Mouse (Mus musculus): ENCODE measurements at regions not wholly inside any gene's neighbourhood (a gene's known extent, or its start where the extent isn't known, plus 50 kb on each side); places are given as distances from the start of the nearest gene placed in this dataset.

- no peak for ATAC-seq (ENCODE audit: insufficient number of reproducible peaks, insufficient read depth, low FRiP score, low read depth)
- no peak overlapping the region for H3K4me2 ChIP-seq (ENCODE audit: low read length)
- H3K9ac ChIP-seq (ENCODE audit: low read length), result no peak overlapping the region
- no peaks in the 10 kb centered on the region for H3K36me3 ChIP-seq (ENCODE audit: control insufficient read depth, insufficient read depth, low read length)
- H3K9me3 ChIP-seq (ENCODE audit: control insufficient read depth, low read length), result no peaks in the 10 kb centered on the region; the same call in 1 of the 2 replicates
- H3K27ac ChIP-seq (replicated peaks in 1 of 2; ENCODE audit: control insufficient read depth in 1 of 2, insufficient read depth in 1 of 2, low read depth in 2 of 2, low read length in 2 of 2), result no peak overlapping the region
- WGBS, result 91% methylated on average over 1 of the region's 1 CpGs
- no peaks in the 10 kb centered on the region for H3K4me1 ChIP-seq (ENCODE audit: control insufficient read depth in 2 of 2, insufficient read depth in 2 of 2, low read length in 2 of 2)
- no peaks in the 10 kb centered on the region for H3K27me3 ChIP-seq (ENCODE audit: control insufficient read depth, insufficient read depth, low read length)
- no peak overlapping the region for H3K4me3 ChIP-seq (ENCODE audit: control insufficient read depth in 1 of 2, insufficient read depth in 1 of 2, low read depth in 1 of 2, low read length in 2 of 2)
Measured at GRCm38 (mm10) chr10:117532750-117533540, 96.4 kb upstream of the Cpm start.

- Histone ChIP-seq H3K9ac (ENCODE audit: low read length) (no peak overlapping the region), H3K4me2 (ENCODE audit: low read length) (no peak overlapping the region), H3K27ac (replicated peaks in 1 of 2; ENCODE audit: control insufficient read depth in 1 of 2, insufficient read depth in 1 of 2, low read depth in 2 of 2, low read length in 2 of 2) (no peak overlapping the region), H3K9me3 (ENCODE audit: control insufficient read depth, low read length) (no peaks in the 10 kb centered on the region; the same call in 1 of the 2 replicates), H3K27me3 (ENCODE audit: control insufficient read depth, insufficient read depth, low read length) (no peaks in the 10 kb centered on the region), H3K4me3 (ENCODE audit: control insufficient read depth in 1 of 2, insufficient read depth in 1 of 2, low read depth in 1 of 2, low read length in 2 of 2) (no peak overlapping the region), H3K36me3 (ENCODE audit: control insufficient read depth, insufficient read depth, low read length) (no peaks in the 10 kb centered on the region), H3K4me1 (ENCODE audit: control insufficient read depth in 2 of 2, insufficient read depth in 2 of 2, low read length in 2 of 2) (no peaks in the 10 kb centered on the region)
- ATAC-seq (ENCODE audit: insufficient number of reproducible peaks, insufficient read depth, low FRiP score, low read depth), result no peak
- 84% methylated on average over 17 of the region's 17 CpGs for WGBS
Measured at GRCm38 (mm10) chr10:117531798-117532747, 97.2 kb upstream of the Cpm start.

GRCm38 (mm10) chr10:117530859-117531602 lies 98.3 kb upstream of the Cpm start:
- Histone ChIP-seq H3K36me3 (ENCODE audit: control insufficient read depth, insufficient read depth, low read length) (no peaks in the 10 kb centered on the region), H3K27ac (replicated peaks in 1 of 2; ENCODE audit: control insufficient read depth in 1 of 2, insufficient read depth in 1 of 2, low read depth in 2 of 2, low read length in 2 of 2) (no peak overlapping the region), H3K9me3 (ENCODE audit: control insufficient read depth, low read length) (no peaks in the 10 kb centered on the region), H3K4me1 (ENCODE audit: control insufficient read depth in 2 of 2, insufficient read depth in 2 of 2, low read length in 2 of 2) (no peaks in the 10 kb centered on the region), H3K27me3 (ENCODE audit: control insufficient read depth, insufficient read depth, low read length) (no peaks in the 10 kb centered on the region), H3K9ac (ENCODE audit: low read length) (no peak overlapping the region), H3K4me2 (ENCODE audit: low read length) (no peak overlapping the region), H3K4me3 (ENCODE audit: control insufficient read depth in 1 of 2, insufficient read depth in 1 of 2, low read depth in 1 of 2, low read length in 2 of 2) (no peak overlapping the region)
- no peak for ATAC-seq (ENCODE audit: insufficient number of reproducible peaks, insufficient read depth, low FRiP score, low read depth)
- WGBS, result 71% methylated on average over 10 of the region's 10 CpGs

- H3K9ac ChIP-seq (ENCODE audit: low read length), result no peak overlapping the region
- H3K27me3 ChIP-seq (ENCODE audit: control insufficient read depth, insufficient read depth, low read length), result no peaks in the 10 kb centered on the region
- 67% methylated on average over 15 of the region's 15 CpGs for WGBS
- H3K4me3 ChIP-seq (ENCODE audit: control insufficient read depth in 1 of 2, insufficient read depth in 1 of 2, low read depth in 1 of 2, low read length in 2 of 2), result no peak overlapping the region
- no peaks in the 10 kb centered on the region for H3K4me1 ChIP-seq (ENCODE audit: control insufficient read depth in 2 of 2, insufficient read depth in 2 of 2, low read length in 2 of 2)
- no peak overlapping the region for H3K27ac ChIP-seq (replicated peaks in 1 of 2; ENCODE audit: control insufficient read depth in 1 of 2, insufficient read depth in 1 of 2, low read depth in 2 of 2, low read length in 2 of 2)
- H3K4me2 ChIP-seq (ENCODE audit: low read length), result no peak overlapping the region
- no peaks in the 10 kb centered on the region for H3K36me3 ChIP-seq (ENCODE audit: control insufficient read depth, insufficient read depth, low read length)
- no peaks in the 10 kb centered on the region for H3K9me3 ChIP-seq (ENCODE audit: control insufficient read depth, low read length)
- no peak for ATAC-seq (ENCODE audit: insufficient number of reproducible peaks, insufficient read depth, low FRiP score, low read depth)
Measured at GRCm38 (mm10) chr10:117530007-117530858, 99.1 kb upstream of the Cpm start.

- Histone ChIP-seq H3K4me1 (ENCODE audit: control insufficient read depth in 2 of 2, insufficient read depth in 2 of 2, low read length in 2 of 2) (no peaks in the 10 kb centered on the region), H3K9ac (ENCODE audit: low read length) (no peak overlapping the region), H3K4me3 (ENCODE audit: control insufficient read depth in 1 of 2, insufficient read depth in 1 of 2, low read depth in 1 of 2, low read length in 2 of 2) (no peak overlapping the region), H3K4me2 (ENCODE audit: low read length) (no peak overlapping the region), H3K9me3 (ENCODE audit: control insufficient read depth, low read length) (no peaks in the 10 kb centered on the region), H3K27ac (replicated peaks in 1 of 2; ENCODE audit: control insufficient read depth in 1 of 2, insufficient read depth in 1 of 2, low read depth in 2 of 2, low read length in 2 of 2) (no peak overlapping the region), H3K36me3 (ENCODE audit: control insufficient read depth, insufficient read depth, low read length) (no peaks in the 10 kb centered on the region), H3K27me3 (ENCODE audit: control insufficient read depth, insufficient read depth, low read length) (no peaks in the 10 kb centered on the region)
- 79% methylated on average over 7 of the region's 7 CpGs for WGBS
- ATAC-seq (ENCODE audit: insufficient number of reproducible peaks, insufficient read depth, low FRiP score, low read depth), result no peak
Measured at GRCm38 (mm10) chr10:117529269-117530006, 99.9 kb upstream of the Cpm start.

- Histone ChIP-seq H3K27ac (replicated peaks in 1 of 2; ENCODE audit: control insufficient read depth in 1 of 2, insufficient read depth in 1 of 2, low read depth in 2 of 2, low read length in 2 of 2) (no peak overlapping the region), H3K9ac (ENCODE audit: low read length) (no peak overlapping the region), H3K9me3 (ENCODE audit: control insufficient read depth, low read length) (no peaks in the 10 kb centered on the region), H3K4me3 (ENCODE audit: control insufficient read depth in 1 of 2, insufficient read depth in 1 of 2, low read depth in 1 of 2, low read length in 2 of 2) (no peak overlapping the region), H3K36me3 (ENCODE audit: control insufficient read depth, insufficient read depth, low read length) (no peaks in the 10 kb centered on the region), H3K4me2 (ENCODE audit: low read length) (no peak overlapping the region), H3K27me3 (ENCODE audit: control insufficient read depth, insufficient read depth, low read length) (no peaks in the 10 kb centered on the region), H3K4me1 (ENCODE audit: control insufficient read depth in 2 of 2, insufficient read depth in 2 of 2, low read length in 2 of 2) (no peaks in the 10 kb centered on the region)
- 86% methylated on average over 8 of the region's 8 CpGs for WGBS
- ATAC-seq (ENCODE audit: insufficient number of reproducible peaks, insufficient read depth, low FRiP score, low read depth), result no peak
Measured at GRCm38 (mm10) chr10:117528575-117529268, 100.6 kb upstream of the Cpm start.
